Mouse (Mus musculus) CH12F3 (cell line): Measurements from ENCODE around the gene Btbd3.

ENCODE experiments used
- in situ Hi-C: fragments of 300-500 bp; cut with MboI; formaldehyde crosslinking; loops from 2 replicates; pipeline ENCODE4 v1.14.3; 2020; ENCODE audit warnings: low sequenced_read_pairs

Btbd3 gene

DNA sequence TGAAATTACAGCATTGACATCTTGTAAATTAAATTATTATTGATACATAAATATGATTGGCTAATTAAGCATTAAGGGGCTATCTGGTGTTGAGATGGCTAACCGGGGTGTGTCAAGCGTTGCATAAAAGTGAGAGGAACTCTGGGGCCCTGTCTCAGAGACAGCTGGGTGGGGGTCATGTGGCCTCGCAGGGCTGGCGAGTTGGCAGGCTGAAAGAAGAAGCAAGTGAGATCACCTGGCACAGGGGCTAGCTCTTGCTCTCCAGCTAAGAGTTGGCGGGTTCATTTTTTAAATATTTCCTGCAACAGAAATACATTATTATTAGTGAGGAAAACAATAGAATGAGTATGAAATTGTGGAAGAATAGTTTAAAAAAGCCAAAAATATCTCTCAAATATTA lies 118.2 kb downstream of the Btbd3 start:
- in situ Hi-C loops: no loop called here

DNA sequence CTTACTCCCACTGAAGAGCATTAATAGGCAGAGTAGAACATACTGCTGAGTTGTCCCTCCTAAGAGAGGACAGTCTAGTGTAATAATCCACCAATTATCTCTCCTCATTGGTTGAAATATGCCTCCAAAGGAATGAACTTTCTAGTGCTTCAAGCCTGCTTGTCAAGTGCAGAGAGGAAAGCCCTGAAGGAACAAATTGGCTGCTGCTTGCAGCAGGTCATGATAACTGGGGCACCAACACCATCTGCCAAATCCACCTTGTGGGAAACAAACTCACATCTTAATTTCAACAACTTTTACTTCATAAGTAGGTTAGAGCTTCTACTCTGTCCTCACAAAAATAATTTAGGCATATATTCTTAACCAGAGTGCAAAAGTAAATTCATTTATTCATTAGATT lies 122.5 kb downstream of the Btbd3 start:
- in situ Hi-C loops: no loop called here

DNA sequence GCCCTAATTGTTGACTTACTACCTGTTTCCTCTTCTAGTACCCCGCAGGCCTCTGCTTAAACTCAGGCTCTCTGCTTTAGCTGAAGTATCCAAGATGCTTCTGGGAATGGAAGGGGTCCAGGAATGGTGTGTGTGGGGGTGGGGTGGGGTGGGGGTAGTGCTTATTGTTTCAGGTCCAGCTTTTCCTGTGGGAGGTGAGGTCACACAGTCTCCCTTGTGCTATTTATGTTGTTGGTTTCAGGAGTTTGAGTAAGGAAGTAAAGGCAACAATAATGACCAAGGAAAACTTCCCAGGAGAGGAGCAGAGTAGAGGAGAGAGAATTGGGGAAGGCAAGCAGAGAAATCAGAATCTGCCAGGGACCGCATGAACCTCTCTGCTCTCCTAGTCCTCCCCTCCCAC lies 128.4 kb downstream of the Btbd3 start:
- in situ Hi-C loops: no loop called here

DNA sequence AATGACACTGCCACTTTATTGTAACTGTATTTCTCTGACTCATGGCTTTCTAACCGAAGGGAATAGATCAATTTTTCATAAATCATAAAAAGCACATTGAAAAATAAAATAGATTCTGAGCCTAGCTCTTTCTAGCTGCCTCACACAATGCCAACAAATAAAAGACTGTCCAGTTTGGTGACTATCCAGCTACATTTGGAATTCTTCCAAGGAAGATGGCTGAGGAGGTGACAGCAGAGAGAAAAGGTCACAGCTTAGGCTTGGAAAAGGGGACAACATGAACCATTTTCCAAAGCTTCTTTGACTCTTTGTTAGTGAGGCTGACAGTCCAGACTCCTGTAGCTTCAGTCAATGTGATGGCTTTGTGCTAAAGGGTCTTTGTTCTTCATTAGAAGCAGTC lies 132.2 kb downstream of the Btbd3 start:
- in situ Hi-C loops: no loop called here

DNA sequence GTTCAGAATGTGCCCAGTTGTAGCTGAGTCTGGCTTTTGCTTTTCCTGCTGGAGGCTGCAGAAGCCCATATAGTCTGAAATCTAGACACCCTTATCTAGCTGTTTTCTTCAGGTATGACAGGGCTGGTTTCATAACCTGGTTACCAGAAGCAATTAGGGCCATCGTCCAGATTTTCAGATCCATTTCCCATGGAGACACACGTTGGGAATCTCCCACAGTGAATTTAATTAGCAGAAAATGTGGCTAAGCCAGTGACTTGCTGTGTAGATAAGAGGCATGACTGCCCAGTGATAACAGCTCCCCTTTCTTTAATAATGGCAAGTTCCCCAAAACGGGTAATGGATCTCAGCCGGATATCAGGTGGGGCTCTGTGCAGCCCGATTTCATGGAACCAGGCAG lies 146.7 kb downstream of the Btbd3 start:
- in situ Hi-C loops: no loop called here

DNA sequence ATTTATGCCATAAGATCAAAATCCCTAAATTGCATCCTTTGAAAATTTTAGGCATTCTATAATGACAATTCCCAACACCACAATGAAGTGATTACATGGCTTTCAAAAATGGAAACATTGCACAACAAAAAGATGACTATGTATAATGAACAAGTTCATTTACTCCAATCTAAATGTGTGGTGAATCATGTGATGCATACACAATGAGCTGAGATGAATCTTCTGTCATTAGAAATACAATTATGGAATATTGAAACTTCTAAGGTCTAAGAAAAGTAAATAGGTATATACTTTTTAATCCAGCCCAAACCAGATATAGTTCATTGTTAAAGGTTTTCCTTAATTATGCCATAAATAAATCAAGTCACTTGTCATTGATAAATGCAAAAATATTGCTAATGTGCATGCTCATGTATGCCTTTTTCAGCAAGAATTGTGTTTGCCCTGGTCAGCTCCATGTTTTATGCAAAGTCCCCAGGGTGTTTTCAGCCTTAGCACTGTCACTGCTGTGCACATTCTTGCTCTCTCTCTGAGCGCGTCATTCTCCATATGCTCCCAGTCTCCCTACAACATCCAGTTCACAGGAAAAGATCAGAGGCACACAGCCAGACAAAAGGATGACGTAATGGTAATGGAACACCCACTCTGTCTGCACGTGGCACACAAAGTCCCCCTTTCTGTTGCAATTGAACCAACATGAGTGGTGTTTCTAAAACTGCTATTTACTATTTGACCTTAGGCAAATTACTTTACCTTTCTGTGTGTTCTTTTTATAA lies 149.6 kb downstream of the Btbd3 start:
- in situ Hi-C loops: no loop called here

DNA sequence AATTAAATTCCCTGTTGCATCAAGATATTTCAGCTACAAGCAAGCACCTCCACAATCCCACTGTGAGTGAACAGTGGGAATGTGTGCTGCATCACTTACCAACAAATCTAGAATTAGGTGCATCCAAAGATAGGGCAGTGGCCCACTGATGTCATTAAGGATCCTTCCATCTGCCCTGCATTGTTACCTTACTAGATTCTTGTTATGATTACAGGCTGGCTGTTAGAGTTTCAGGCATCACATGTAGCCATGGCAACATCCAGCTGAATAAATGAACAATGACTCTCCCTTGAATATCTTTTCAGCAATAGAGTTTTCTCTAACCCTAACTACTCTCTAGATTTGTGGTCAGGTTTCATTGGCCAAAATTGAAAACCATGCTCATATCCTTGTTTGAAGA lies 150.3 kb downstream of the Btbd3 start:
- in situ Hi-C loops: no loop called here

DNA sequence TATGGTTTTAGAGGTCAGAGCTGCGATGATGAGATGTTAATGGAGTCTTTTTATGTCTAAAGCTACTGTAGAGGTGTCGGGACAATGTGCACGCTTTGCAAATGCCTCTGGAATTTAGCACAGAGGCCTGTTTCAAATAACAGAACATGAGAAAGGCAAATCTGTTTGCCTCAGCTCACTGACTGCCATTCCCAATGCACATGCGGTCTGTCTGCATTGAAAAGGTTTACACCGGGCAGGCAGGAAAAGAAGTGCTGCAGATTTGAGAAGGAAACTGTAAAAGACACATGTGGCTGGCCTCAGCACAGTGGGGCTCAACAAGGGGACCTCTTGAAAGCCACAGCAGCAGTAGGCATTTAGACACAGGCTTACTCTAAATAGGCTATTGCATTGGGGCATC lies 156.2 kb downstream of the Btbd3 start:
- in situ Hi-C loops: no loop called here

DNA sequence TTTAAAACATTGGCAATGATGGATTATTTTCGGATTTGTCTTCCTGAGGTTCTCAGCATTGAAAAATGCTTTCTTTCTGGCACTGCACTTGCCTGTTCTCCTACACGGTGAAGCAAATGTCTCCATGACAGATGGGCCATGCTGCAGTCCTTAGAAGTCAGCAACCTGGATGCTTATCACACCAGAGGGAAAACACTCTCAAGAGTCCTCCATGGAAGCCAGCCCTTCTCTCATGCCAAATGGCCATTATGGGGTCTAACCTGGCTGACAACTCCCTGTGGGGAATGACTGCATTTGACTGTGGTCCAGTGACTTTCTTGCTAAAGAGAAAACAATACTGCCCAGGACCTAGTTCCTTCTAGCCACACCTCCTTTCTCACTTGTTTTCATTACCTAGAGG lies 166.0 kb downstream of the Btbd3 start:
- in situ Hi-C loops: no loop called here

DNA sequence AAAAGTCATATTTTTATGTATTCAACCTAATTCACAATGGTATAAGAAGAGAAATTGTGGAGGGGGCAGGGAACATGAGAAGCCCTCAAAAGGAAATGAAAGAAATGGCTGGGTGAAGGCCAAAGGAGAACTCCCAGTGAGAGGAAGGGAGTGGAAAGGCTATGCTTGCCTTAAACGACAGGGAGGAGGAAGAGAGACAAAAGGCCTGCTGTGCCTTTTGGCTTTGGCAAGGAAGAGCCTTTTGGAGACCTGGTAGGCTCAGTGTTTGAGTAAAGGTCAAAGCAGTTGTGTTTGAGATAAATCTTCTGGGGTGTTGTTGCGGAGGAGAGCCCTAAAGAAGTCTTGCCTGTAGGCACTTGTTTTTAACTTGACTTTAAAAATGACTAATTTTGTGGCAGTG lies 175.6 kb downstream of the Btbd3 start:
- in situ Hi-C loops: no loop called here

DNA sequence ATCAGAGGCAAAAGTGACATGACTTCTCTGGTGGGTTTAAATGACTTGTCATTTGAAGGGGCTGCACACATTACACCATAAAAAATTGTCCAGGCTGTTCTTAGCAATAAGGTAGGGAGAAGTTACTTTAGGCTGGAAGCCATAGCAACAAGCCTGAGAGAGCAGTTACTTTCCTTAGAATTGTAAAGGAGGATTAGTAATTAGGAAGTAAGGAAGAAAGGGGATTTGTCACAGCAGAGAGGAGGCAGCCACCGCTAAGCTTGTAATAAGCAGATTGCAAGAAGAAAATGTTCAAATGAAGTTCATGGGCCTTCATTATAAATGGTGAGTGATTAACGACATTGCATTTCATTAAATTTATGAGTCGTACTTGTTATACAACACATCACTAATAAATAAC lies 190.1 kb downstream of the Btbd3 start:
- in situ Hi-C loops: no loop called here

DNA sequence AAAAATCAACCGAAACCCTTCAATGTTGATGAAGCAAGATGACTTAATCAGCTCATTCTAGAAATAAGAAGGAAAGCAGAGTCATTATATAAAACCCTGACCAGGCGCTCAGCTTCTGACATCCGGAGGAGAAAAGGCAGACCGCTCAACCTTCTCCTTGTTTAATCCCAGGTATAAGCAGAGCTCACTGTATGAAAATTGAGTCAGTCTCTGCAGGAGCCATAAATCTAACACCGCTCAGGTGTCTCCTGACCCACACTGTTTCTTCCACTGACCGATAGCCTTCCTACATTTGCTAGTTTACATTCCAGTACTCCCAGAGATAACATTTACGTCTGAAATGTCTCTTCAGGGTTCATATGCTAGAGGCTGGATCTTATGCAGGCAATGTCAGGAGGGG lies 190.6 kb downstream of the Btbd3 start:
- in situ Hi-C loops: no loop called here

DNA sequence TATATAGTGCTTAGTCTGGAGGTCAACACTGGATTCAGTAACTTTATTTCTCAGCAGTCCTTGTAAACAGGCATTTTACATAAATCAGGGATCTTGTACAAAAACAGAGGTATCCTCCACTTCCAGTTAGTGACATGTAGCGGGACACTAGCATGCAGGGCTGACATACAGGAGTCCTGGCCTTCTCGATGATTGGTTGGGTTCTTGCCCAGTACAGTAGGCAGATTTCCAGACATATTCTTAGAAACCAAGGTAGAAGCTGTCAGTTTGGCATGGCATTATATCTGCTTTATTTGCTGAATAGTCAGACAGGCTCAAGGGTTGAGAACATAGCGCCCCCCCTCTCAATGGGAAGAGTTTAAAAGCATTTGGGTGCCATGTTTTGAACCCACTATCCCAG lies 191.3 kb downstream of the Btbd3 start:
- in situ Hi-C loops: no loop called here

DNA sequence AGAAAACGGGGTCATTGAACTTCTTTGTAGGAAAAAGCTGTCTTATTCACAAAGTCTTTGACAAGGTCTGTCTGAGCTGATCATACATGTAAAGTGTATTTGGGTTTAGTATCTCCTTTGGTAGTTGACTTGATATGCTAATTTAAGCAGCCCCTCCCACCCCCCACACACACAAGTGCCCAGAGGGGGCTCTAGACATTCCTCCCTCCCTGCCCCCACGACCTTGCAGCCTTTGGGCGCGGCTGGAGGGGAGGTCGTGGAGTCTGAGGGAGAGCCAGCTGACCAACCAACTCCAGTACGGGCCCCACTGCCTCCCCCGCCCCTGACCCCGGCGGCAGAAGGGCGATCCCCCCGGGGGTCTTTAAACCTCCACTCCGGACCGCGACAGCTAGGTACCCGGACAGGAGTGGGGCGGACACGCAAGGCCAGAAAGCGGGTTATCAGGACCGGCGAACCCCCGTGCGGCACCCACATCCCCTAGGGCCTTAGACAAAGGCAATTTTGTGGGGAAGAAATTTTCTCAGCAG lies 211.7 kb downstream of the Btbd3 start:
- in situ Hi-C loops: no loop called here

DNA sequence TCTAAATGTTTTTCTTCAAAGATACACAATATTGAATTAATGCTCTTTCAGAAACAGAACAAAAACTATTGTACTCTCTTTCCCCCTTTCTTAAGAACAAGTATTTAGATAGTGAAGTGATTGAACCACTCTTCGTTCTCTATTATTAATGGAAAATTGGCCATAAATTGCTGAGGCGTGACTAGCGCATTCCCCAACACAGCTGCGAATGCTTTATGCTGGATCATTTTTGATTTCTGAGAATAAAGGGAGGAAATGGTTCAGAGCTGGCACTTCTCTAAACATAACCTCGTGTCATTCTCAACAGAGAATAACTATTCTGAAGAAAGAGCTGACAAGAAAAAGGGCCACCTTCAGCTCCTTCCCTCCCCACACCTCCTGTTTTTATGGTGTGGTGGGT lies 217.0 kb downstream of the Btbd3 start:
- in situ Hi-C loops: no loop called here

DNA sequence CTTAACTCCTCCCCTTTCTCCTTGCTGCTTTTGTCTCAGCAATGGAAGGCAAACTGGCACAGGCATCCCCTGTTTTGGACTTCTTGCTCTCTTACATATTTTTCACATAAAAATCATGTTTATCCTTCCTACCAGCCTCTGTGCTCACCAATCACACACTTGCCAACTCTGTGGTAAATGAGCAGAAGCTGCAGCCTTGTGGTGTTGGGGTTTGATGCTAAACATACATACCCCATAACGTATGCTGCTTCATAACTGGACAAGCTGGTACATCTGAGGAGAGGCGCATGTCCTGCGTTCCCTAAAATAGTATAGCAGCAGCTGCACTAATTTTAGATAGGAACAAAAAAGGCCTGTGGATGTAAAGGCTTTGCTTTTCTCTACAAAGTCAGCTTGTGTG lies 220.1 kb downstream of the Btbd3 start:
- in situ Hi-C loops: no loop called here

DNA sequence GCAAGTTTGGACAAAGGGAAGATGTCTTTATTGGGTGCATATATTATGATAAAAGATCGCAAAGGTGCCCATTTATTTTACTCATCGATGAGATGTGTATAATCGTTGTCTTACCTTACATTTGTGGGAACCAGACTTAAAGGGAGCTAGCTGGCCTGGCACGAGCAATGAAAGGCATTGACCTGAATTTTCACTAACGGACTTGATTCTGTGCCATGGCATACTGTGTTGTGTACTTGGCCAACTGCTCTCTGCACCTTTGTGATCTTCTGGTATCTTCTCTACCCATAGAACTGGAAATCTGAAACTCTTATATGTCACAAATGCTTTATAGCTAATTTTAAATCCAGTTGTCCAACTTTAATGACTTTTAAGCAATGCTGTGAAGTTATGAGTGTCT lies 220.9 kb downstream of the Btbd3 start:
- in situ Hi-C loops: no loop called here

DNA sequence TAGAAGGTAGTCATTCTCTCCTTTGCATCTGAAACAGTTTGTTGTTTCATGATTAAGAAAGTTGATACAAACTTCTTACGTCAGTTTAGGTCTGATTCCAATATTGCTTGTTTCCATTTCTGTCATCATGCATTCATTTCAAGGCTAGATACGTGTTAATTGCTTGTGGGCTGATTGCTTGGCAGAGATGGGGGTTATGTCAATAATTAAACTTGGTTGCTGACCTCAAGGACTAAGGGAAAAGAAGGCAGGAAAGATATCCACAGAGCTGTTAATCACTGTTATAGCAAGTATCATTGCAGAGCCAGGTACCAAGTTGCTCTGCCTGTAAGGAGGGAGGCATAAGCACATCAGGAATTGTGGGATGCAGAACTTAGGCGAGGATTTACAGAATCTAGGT lies 226.2 kb downstream of the Btbd3 start:
- in situ Hi-C loops: no loop called here

DNA sequence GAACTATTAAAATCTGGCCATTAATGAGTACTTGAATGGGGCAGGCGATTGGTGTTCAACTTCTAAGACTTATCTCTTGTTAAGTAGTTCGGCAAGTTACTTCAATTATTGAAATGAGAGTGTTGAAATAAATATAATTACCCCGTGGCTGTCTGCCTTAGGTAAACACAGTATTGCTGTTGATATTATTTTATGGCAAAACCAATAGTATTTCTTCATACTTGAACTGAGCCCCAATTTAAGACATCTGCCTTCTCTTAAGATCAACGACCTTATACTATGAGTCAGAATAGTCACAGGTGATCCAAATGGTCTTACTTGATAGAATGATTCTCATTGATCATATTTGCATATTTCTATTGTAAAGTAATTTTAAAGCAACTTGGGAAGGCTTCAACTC lies 228.5 kb downstream of the Btbd3 start:
- in situ Hi-C loops: no loop called here

DNA sequence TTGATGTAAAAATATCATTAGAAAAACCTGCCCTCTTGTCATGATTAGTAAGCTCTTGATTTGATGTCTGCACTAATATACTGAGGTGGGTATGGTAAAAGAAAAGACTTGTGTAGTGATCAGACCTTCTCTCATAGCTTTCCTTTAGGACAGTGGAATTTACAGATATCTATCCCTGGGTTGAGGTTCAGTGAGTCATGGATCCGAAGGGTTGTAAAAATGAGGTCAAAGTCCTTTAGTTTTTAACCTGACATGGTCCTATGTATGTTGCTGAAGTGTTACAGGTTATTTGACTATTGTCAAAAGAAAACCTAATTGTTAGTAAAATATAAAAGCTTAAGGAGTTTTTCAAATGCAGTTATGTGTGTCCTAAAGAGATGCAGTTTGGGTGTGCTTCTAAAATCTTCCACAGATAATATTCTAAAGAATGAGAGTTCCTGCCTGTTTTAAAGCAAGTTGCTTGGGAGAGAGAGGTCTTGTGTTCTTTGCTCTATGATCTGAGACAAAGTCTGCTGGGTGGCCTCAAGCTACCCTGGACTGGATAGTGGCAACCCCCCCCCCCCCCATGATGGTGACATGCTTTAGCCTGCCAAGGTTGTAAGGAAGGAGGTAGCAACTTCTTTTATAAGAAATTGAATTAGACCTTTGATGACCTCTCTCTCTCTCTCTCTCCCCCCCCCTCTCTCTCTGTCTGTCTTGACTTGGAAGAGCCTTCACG lies 234.5 kb downstream of the Btbd3 start:
- in situ Hi-C loops: no loop called here

DNA sequence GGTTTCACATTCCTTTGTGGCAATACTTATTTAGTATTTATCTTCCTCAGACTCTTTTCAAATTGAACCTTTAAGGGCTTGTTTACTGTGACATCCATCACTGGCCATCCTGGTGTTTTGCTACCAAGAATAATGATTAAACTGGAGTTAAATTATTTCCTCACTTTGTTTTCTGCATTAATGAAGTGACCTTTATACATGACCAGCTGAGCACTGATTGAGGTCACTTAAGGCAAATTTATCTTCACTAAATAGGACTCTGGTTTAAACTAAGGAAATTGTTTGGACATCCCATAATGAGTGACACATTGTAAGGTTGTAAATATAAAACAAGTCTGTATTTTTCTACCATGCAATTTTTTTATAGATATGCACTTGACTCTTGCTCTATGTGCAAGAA lies 235.8 kb downstream of the Btbd3 start:
- in situ Hi-C loops: no loop called here

DNA sequence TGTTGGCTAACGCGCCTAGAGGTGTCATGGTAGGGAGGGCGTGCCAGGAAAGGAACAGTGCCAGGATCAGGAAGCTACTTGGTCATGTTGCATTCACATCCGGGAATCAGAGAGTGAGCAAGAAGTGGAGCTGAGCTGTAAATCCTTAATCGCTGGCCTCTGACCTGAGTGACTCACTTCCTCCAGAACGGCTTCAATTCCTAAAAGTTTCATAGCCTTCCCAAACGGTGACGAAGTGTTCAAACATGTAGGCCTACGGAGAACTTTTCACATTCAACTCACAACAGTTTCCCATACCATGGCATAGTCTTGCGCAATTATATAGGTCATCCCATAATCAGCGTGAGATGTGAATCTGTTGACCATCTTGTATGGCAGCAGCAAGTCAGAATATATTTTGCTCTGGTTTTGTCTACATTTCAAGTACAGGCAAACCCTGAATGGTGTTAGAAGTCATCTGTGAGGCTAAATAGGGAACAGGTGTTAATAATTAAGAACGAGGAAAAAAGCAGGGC lies 247.6 kb downstream of the Btbd3 start:
- in situ Hi-C loops: no loop called here
